Mouse (Mus musculus): ENCODE measurements at regions not wholly inside any gene's neighbourhood (a gene's known extent, or its start where the extent isn't known, plus 50 kb on each side); places are given as distances from the start of the nearest gene placed in this dataset.

GRCm38 (mm10) chr8:116828220-116828619 lies 93.0 kb downstream of the Cmc2 start:
- TF ChIP-seq CTCF (IDR thresholded peaks at IDR 0.05) (no peak), POLR2A (IDR thresholded peaks at IDR 0.05; ENCODE audit: insufficient read depth, low read depth, low read length) (no peak), EP300 (IDR thresholded peaks at IDR 0.05; ENCODE audit: insufficient read depth, low read depth, low read length) (no peak)
